Mouse (Mus musculus): Measurements from ENCODE around the gene Mrpl23.
A peak's percentile ranks its signal among the peaks of the same experiment; 100 is the strongest.

Mrpl23 gene

DNA sequence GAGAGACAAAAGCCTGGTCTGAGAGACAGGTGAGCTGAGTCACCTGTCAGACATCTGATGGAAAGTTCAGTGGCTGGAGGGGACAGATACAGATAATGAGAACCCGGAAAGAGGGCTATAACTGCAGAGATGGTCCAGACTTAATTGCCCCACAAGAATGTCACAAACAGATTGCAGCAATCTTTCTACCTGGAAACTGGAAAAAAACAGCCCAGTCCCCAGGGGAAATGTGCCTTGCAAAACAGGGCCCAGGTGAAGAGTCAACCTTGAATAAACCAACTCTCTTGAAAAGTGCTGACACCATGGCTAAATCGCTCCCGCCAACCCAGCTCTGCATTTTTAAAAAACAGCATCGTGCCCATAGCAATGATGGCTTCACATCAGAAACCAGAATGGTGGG, 12.2 kb upstream of the Mrpl23 start:
- DNase-seq (ENCODE audit: low read depth, low spot score) = no peak

DNA sequence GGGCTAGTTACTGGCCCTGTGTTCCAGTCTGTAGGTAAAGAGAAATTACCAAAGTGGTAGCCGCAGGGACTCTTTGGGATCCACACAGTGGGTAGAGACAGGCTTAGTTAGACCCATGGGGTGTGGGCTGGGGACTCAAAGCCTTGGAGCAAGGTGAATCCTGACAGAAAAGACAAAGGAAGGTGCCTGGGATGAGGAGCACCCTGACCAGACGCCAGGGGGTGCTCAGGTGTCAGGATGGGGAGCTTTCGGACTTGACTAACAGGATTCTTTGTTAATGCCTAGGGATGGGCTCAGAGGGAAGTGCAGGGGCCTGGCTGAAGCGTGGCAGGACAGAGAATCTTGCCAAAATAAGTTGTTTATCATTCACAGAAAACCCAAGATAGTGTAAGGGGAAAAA, 10.1 kb upstream of the Mrpl23 start:
- DNase-seq (ENCODE audit: low read depth, low spot score) = peak; percentile 82

DNA sequence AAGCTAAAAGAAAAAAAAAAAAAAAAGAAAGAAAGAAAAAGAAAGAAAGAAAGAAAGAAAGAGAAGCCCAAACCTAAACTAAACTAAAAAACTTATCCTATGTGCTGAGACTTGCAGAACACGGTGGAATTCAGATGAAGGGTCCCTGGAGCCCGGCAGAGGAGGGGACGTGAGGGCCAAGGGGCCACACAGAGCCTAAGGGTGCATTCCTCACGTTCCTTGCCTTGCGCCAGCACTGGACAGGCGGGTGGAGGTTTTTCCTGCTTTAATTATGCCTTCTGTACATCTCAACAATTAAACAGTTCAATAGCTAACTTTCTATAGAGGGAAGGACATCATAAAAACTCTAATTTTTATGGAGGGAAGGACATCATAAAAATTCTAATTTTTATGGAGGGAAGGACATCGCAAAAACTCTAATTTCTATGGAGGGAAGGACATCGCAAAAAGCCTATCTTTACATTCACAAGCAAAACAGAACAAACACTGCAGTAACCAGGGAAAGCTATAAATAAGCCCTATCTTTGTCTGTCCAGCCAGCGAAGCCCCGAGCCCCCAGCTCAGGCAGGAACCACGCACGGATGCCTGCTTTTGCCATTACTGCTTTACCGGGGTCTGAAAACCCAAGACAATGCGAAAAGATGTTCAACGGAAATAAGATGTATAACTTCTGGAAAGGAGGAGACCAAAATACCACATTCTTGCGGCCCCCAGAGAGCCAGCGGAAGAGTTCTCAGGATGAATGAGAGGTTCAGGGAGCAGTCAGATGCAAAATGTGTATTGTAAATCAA, 9.1 kb upstream of the Mrpl23 start:
- no peak for DNase-seq (ENCODE audit: low read depth, low spot score)

DNA sequence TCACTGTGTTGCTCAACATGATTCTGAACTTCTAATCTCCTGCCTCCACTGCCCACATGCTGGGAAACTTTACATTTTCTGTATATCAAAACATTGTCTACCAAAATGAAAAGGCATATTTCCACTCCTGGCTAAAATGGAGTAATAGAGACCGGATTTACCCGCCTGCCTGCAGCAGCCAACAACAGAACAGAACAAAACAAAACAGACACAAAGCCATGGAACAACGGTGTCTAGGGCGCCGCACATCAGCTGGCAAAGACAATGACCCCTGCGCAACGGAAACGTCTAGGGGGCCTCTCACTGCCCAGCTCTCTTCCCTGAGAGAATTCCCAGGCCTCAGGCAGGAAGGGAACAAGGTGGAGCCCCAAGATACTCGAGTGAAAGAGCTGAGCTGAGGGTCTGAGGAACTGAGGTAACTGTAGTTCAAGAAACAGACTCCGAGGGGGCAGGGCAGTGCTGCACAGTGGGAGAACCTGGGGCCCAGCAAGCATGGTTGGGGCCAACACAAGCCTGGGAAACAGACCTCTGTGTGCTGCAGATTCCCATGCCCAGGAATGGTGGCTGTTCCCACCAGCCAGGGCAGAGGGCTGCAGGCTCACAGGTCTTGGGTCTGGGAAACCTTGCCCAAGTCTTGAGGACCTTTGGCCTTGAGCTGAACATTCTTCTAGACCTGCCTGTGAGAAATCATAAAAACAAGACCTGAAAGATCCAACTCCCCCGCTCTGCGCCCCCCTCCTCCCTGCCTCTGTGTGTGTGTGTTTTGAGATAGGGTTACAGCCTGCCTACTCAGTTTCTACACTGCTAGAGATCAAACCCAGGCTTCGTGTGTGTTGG, 6.9 kb upstream of the Mrpl23 start:
- DNase-seq (ENCODE audit: low read depth, low spot score) = no peak

DNA sequence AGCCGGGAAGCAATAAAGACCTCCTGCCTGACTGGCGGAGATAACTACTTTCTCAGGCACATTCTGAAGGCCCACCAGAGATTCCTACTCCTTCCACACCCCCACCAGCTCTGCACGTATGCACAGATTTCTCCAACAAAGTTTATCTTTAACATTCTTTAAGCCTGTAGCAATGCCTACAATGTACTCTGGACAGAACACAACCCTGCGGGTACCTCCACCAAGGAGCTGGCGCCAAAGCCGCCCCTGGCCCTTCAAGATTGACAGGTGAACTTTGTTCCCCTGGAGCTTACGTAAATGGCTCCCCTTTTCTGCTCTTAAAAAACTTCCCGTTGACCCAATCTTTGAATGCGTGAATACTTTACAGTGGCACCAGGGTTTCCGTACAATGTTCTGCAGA, 3.1 kb upstream of the Mrpl23 start:
- no peak for DNase-seq (ENCODE audit: low read depth, low spot score)

DNA sequence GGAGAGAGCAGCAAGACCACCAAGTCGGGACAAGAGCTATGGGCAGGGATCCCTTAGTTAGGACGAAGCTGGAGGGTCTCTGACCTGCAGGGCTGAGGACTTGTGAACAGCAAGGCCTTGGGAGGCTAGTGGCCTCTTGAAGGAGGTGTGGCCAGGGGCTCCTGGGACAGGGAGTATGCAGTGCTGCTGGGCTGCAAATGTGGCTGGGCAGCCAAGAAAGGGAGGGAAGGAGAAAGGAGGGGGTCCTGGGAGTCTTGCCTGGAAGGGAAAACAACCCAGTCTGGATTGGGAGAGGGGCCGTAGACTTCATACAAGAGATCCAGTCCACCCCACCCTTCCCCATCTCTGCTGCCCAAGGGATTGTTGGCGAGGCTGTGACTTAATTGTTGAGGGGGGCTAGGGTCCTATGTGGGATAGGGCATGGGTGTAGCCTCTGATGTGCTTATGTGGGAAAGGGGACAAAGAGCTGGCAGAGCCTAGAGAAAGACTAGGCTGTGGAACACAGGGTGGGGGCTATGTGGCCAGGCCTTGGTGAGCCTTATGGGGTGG, 439 bp upstream of the Mrpl23 start:
- DNase-seq (ENCODE audit: low read depth, low spot score) = no peak

DNA sequence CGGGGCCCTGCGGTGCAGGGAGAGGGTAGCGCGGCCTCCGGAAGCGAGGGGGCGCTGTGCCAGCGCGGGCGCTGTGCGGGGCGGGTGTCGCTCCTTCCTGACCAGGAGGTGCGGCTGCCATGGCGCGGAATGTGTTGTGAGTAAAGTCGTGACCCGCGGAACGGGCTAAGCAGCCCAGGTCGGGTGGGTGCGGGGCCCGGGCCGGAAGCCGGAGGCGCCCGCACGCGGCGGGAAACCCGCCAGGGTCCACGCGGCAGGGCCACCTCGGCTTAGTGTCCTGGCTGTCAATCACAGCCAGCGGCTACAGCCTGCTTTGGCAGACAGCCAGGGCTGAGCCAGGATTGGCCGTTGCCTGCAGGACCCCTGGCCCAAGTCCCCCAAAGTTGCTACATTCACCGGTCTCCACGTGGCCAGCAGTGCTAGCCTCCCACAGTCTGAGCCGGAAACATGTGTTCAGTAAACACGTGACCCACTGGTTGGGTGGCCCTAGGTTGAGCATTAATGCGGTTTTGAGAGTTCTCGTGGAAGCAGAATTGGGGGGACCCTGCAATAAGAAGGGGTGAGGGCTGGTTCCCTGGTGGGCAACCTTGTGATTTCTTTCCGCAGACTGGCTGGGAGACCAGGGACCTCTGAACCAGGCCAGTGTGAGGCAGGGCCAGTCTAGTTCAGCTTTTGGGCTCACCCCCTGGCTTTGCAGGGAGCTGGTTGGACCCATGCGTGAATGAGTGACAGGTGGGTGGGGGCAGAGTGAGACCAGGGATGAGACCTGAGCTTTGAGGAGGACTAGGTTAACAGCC, 771 bp downstream of the Mrpl23 start:
- peak; percentile 74 for DNase-seq (ENCODE audit: low read depth, low spot score)

DNA sequence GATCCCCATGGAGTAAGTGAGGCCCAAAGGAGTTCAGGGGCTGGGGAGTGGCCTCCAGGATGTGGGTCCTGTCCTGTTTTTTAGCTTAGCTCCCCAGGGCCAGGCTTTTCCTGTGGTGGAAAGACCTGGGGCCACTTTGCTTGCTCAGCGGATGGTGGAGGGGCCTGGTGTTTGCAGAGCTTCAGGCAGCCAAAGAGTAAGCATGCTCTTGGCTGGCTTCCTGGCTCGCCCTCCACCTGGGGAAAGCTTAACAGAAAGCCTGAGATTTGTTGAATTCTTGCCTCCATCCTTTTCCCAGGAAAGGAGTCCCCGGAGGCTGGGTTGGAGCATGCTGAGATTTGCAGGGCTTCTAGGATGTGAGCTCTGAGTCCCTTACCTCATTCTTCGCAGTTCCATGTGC, 2.6 kb downstream of the Mrpl23 start:
- no peak for DNase-seq (ENCODE audit: low read depth, low spot score)

DNA sequence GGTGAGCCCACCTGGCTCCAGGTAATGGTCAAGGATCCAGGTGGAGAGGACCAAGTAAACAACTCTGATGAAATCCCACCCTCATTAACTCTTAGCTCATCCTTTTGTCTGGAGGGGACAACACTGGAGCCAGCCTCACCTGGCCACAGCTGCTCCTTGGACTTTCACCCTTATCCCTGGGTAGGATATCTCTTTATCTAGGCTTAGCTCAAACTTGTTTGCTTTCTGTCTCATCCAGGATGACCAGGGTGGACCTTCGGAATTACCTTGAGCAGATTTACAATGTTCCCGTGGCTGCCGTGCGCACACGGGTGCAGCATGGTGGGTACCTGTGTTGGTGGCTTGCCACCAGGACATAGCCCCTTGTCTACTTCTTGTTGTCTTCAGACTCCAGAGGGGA, 3.3 kb downstream of the Mrpl23 start:
- no peak for DNase-seq (ENCODE audit: low read depth, low spot score)

DNA sequence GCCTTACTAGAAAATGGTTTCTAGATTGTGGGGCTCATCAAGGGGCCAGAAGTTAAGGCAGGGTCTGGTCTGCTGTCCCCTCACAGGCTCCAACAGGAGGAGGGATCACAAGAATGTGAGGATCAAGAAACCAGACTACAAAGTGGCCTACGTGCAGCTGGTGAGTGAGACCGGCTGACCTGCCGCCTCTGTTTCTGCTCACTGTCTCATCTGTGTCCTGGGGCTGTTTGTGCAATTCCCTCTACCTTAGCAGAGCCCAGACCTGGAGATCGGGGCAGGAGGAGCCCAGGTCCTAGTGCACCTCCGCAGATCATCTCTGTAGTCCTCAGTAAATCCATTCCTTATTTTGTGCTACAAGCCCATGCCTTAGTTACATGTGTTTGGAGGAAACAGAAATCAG, 4.7 kb downstream of the Mrpl23 start:
- no peak for DNase-seq (ENCODE audit: low read depth, low spot score)

DNA sequence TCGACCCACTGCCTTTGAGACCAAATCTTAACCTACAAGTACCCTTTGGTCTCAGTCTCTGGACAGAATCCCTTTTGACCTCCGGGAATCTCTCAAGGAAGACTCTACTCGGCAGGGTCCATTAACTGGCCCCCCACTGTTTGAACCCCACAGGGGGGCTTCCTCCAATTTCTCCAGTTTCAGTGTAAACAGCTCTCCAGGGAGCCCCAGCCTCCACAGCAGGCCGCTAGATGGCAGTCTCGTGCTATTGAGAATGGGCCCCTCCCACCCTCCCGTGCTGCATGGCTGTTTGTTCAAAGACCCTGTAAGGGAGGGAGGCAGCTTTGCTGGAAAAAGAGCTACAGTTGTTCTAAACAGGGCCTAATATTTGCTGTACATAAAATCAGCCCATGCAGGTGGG, 5.4 kb downstream of the Mrpl23 start:
- peak; percentile 73 for DNase-seq (ENCODE audit: low read depth, low spot score)

DNA sequence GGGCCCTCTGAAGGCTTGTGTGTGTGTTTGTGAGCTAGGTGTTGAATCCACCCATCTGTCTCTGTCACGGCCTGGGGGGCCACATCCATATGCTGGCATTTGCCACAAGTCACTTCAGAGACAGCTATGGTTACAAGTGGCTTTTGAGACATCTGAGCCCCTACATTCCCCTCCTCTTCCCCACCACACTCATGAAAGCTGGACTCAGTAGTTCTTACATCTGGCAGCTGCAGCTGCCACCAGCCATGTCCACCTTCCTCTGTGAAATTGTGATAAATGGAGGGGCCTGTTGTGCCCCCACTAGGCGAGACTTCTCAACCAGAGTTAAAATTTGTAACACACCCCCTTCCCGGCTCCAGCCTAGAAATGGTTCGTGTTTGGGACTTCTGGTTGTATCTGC, 5.8 kb downstream of the Mrpl23 start:
- DNase-seq (ENCODE audit: low read depth, low spot score) = no peak

DNA sequence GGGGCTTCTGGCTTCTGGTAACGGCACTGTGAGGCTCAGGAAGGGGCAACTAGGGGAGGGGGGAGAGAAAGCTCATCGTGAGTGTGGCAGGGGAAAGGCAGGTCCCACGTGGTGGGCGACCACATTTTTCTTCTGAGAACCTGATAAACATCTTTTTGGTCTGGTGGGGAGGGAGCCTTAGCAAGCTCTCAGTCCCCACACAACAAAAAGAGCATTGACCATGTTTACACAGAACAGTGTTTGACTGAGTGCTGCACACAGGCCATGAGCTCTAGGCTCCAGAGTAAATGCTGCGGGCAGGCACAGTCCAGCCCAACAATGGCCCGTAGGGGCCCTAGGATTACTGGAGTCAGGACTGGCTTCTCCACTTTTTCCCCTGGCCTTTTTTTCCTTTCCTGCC, 6.3 kb downstream of the Mrpl23 start:
- DNase-seq (ENCODE audit: low read depth, low spot score) = no peak

DNA sequence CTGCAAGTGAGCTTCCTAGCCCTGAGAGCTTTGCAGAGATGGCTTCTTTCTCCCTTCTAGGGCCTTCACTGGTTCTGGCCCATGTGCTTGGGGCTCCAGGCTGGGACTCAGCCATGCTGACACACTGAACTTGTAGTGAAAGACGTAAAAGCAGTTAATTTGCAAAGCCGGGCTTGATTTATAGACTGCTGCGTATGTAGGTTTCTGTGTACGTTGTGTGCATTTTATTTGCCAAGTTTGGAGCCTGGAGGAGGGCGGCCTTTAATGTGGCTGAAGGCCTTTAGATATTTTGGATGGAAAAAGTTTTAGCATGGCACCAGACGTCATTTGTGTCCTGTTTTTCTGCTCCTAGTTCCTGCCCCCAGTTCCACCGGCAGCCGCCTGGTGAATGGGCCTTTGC, 7.3 kb downstream of the Mrpl23 start:
- no peak for DNase-seq (ENCODE audit: low read depth, low spot score)

DNA sequence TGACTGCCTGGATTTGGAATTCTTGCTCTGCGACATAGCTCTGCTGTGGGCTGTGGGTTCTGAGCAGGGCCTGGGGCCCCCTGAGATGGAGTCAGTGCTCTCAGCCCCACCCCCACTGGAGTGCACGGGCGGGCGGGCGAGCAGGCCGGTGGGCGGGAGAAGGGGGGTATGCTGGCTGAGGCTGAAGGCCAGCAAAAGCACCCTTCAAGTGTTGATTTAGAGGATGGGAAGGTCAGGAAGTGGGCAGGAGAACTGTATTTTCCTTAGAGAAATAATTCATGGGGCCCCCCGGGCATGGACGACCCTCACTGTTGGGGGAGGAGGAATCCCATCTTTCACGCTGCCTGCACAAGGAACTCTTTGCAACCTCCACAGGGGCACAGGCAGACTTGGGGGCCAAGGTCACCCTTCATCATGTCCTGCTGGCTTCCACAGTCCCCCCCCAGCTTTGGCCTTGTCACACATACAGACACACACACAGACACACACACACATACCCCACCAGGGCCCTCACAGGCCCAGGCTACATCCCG, 10.4 kb downstream of the Mrpl23 start:
- DNase-seq (ENCODE audit: low read depth, low spot score) = no peak

DNA sequence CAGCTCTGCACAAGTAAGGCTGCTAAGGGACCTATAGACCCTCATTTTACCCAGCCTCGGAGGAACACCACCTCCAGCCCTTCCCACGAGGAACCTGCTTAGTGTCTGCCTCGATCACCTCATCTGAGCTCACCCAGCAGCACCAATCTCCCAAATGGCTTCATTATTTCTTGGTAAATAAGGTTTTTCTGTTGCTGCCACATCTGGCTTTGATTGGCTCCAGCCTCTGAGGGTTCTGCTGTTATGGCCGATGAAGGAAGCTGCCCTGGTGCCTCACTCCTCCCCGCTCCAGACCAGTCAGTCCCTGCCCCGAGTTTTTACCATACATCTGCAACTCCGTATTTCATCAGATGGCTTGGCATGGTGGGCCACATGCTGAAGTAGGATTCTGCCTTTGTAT, 13.5 kb downstream of the Mrpl23 start:
- no peak for DNase-seq (ENCODE audit: low read depth, low spot score)

DNA sequence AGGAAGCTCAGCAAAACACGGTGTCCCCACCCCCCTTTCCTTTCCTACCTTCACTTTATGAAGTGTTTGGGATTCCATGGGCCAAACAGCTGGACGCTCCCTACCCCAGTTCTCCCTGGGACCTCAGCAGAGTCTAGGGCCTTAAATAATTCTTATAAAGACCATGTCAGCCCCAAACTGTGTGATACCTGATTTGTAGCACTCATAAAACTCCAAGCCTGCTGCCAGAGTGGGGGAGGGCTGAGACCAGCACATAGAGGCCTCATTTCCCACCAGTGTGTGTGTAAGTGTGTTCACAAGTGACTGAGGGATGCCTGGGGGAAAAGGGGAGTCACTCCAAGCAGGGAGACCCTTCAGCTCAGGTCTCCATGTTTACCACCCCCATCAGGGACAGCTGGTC, 15.4 kb downstream of the Mrpl23 start:
- no peak for DNase-seq (ENCODE audit: low read depth, low spot score)

DNA sequence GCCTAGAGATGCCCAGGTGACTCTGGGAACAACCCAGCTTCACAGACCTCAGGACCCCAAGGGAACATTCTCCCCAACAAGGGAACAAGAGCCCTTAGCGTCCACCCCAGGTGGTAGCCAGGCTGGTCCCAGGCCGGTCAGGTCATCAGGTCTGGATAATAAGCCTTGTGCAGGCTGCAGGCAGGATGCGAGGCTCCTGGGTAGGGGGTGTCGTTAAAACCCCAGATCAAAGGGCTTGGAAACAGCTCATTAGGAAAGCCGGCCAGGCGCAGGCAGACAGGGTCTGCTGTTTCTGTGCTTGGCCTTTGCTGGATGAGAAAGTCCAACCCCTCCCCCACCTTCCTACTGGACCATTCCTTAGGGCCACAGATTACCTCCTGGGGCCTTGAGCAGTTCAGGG, 16.2 kb downstream of the Mrpl23 start:
- no peak for DNase-seq (ENCODE audit: low read depth, low spot score)

DNA sequence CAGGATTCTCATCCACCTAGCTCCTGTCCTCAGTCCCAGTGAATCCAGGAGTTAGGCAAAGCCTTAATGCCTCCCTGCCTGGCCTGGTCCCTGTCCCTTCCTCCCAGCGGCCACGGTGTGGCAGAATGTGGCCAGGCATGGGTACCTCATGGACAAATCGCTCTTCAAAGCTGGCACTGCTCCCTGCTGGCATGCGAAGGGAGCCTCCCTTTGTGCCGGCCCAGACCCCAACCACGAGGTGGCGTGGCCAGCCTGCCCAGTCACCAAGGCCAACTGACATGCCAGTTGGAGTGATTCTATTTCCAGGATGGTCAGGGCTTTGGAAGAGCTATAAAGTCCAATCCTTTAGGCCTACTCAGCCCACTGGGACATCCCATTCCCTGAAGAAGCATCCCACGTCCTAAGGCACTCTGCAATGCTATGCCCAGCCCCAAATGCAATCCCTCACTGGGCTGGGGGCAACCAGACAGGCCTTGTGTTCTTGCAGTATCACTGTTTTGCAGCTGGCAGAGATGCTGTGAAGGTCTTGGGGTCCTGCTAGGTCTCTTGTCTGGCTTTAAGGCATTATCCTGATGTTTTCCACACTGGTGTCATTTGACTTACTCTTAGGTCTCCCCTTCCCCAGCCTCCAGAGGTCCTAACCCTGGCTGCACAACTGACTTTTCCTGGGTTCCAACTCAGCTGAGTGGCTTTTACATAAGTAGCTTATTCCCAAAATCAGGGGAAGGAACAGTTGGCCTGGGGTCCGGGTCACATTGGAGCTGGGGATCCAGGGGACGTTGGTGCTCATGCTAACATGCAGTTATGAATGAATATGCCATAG, 17.7 kb downstream of the Mrpl23 start:
- DNase-seq (ENCODE audit: low read depth, low spot score) = no peak

DNA sequence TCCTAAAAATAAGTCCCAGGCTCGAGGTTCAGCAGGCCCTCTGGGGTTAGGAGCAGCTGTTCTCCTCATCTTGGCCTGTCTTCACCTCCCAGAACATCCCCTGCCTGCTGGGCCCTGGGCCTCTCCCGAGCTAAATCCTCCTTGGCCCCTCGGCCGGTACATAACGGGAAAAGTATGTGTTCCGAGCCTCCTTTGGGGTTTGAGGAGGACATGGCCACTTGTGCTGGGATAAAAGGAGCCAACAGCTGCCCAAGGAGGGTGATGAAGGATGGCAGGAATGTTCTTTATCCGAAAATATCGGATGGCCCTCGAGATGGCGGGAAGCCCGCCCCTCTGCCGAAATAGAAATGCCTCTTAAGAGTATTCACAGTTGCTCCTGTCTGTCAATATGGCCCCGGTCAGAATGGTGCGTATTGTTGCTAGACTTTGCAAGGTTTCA, 18.5 kb downstream of the Mrpl23 start:
- DNase-seq (ENCODE audit: low read depth, low spot score) = no peak

DNA sequence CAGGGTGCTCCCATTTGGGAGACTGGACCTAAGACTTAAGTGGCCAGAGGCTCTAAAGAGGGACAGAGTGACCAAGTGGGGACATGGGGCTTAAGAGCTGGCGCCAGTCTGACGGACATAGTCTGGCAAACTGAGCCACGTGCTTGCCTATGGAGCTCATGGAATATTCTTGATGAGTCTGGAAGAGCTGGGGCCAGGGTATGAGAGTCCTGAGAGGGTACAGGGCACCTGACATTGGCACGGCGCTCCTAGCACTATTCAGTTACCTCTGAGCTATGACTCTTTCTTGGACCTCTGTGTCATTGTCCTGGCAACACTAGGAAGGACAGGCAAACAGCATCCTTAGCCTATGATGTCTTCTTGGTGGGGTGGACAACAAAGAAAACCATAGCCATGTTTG, 19.2 kb downstream of the Mrpl23 start:
- no peak for DNase-seq (ENCODE audit: low read depth, low spot score)
